Mouse (Mus musculus): ENCODE results near the gene Foxj1.

Gene Foxj1

DNA sequence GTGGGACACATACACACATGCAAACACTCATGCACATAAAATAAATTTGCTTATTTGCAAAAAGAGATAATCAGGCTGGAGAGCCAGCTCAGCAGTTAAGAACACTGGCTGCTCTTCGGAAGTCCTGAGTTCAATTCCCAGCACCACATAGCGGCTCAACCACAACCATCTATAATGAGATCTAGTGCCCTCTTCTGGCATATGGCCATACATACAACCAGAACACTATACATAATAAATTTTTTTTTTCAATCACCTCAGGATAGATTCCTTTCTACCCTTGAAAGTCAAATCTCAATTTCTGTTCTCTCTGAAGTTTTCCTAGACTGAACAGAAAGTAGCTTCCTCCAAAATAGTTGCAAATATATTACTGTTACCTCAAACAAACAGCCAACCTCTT is 29.8 kb downstream of the Foxj1 start:
- no peak for DNase-seq (ENCODE audit: low spot score)

DNA sequence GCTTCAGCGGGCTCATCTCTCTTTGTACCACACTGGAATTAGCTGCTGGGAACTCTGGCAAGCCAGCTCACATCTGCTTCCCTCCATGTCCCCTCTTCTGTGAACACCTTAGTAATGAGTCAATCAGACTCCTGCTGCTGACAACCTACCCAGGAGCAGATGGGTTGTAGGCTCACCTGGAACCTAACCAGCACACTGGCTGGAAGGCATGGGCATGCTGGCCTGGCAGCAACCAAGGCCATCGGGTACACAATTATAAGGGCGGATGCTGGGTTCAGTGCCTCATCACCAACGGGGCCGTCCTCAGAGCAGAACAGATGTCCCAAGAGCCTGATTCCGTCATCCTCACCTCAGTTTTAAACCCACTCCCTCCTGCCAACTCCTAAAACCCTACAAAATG is 36.6 kb downstream of the Foxj1 start:
- DNase-seq (ENCODE audit: low spot score): no peak

DNA sequence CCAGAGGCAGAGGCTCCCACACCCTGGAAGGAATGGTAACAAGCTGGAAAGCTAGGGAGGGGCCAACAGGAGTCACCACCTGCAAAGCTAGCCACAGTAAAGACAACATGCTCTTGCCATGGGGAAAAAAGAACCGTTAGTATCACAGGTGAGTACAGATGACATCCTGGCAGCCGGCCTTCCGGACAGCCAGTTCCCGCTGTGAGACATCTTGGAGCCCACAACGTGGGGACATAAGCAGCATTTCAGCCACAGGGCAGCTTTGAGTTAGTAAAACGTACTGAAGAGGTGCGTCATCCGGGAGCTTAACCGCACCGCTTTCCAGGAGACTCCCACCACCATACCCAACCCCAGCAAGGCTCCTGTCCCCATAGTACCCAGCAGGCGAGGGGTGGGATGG is 37.0 kb downstream of the Foxj1 start:
- DNase-seq (ENCODE audit: low spot score): no peak

DNA sequence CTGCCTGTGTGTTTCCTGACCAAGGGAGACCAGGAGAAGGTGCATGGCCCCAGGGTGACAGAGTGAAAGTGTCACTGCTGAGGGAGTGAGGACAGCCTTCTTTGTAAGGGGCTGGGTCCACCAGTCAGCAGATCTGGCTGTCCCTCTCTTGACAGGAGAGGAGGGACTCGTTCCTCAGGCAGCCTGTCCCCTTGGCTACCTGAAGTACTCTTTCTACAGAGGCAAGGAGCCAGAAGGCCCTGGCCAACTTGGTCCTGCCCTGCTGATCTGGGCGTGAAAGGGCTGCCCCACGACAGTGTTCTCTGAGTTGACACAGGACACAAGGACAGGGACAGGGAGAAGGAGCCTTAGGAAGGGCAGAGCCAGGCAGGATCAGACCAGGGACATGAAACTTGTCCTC is 38.2 kb downstream of the Foxj1 start:
- DNase-seq (ENCODE audit: low spot score): no peak

DNA sequence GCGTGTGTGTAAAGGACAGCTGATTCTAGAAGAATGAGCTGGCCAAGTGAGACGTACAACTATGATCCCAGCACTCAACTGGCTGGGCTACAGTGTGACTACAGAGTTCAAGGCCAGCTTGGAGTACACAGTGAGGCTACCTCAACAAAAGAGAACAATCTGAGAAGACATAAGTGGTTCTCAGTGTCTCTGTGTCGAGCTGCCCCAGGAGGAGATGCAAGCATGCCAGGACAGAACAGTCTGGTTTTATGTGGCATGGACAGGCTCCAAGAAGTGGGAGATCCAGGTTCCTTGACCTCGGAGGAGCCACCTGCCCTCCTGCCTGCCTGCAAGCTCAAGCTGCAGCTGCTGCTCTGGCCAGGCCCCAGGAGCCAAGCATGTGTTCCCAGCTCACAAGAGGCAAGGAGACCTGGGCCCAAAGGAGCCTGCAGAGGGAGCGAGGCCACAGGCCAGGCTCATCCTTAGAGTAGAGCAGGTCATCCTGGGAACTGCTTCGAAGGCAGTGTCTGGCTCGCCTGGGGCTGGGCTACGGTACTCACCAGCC is 38.9 kb downstream of the Foxj1 start:
- DNase-seq (ENCODE audit: low spot score): no peak

DNA sequence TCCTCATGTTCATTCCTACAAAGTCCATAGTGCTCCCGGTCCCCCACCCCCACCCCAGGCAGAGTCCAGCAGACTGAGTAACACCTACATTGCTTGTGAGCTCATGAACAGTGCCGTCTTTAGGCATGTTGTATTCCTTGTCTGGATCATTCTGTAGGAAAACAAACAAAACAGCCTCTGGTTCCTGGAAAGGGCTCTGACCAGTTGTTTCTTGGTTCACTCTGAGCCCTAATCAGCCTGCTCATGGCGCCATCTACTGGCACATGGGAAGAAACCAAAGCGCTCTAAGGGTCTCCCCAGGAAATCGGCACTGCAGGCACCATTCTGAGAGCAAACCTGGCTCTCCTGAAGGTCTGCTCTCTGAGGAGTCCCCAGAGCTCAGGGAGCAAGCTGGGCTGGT is 40.9 kb downstream of the Foxj1 start:
- no peak for DNase-seq (ENCODE audit: low spot score)

DNA sequence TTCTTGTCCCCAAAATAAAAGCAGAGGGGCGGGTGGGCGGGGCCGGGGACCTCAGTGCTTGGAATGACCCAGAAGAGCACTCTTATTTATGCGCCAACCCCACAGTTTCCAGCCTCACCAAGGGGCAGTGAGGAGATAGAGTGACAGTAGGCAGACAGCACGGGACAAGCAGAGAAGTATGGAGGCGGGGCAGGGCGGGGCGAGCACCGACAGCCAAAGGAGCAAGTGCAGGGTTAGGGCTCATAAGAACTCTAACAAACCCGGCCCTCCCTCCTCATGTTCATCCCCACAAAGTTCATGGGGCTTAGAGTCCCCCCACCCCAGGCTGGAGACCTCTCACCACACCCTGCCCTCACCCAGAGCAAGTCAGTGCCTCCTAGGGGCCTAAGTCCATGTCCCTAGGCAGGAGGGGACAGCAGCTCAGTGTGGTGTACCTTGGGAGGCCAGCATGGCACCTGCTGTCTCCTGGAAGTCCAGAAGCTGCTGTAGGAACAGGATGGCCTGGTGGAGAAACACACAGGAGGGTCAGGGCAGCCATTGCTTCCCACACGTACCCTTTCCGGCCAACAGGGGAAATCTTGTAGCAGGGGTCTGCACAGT is 41.6 kb downstream of the Foxj1 start:
- no peak for DNase-seq (ENCODE audit: low spot score)

DNA sequence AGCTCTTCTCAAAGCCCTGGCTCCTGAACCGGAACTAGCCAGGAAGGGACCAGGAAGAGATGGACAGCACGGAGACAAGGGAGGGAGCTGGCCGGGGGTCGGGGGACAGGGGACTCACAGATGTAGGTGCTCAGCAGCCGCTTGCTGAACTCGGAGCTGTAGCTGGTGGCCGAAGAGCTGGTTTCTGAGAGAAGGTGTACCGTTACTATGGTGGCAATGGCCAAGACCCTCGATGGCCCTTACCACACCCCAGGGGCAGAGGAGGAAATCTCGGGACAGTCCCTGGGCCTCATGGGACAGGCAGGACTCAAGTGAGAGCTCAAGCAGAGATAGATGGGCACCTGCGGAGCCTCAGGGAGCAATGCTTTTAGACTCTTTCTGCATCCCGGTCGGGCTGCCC is 42.8 kb downstream of the Foxj1 start:
- DNase-seq (ENCODE audit: low spot score): no peak

DNA sequence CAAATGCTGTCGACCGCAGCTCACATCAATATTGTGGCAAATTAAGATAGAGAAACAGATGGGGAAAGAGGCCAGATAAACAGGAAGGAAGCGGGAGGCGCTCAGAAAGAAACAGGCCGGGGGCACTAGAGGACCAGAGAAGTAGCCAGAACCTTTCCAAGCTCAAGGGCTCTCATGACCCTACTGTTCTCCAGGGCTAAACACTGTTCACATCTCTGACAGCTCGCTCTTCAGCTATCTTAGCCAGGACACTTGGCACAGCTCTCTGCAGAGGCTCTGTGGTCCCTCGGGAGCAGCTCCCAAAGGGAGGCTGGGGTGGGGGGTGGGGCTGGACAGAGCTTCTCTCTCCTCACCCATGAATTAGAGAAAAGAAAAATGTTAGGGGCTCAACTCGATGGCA is 44.6 kb downstream of the Foxj1 start:
- no peak for DNase-seq (ENCODE audit: low spot score)

DNA sequence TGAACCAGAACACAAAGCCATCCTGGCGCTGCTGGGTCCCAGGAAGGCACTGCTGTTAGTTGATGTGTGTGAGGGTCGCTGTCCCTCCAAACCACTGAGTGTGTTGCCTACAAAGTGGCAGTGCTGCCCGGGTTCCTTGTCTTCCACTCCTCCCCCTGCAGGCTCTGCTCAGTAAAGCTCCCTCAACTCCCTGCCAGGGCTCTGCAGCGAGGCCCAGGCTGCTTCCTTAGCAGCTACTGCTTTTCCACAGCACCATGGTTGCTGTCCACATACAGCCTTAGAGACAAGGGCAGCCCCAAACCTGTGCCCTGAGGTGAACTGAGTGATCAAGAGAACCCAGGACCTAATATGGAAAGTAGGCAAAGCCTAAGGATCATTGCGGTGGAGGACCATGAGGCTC is 47.8 kb downstream of the Foxj1 start:
- no peak for DNase-seq (ENCODE audit: low spot score)

DNA sequence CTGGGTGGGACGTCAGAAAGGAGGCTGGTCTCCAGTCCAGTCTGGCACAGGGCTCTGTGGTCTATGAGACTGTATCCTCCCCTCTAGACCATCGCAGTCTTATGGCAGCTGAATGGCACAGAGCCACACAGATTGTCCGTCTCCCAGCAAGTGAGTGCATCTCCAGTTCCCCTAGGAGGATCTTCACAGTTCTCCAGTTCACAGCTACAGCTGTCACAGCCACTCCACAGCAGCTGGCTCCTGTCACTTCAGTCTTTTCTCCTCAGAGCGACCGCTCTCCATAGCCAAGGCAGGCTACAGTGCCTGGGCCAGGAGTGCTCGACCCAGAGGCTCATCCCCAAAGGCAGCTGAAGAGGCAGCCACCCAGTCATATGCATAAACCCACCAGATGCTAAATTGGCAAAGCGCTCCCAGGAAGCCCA is 49.4 kb downstream of the Foxj1 start:
- DNase-seq (ENCODE audit: low spot score): no peak

DNA sequence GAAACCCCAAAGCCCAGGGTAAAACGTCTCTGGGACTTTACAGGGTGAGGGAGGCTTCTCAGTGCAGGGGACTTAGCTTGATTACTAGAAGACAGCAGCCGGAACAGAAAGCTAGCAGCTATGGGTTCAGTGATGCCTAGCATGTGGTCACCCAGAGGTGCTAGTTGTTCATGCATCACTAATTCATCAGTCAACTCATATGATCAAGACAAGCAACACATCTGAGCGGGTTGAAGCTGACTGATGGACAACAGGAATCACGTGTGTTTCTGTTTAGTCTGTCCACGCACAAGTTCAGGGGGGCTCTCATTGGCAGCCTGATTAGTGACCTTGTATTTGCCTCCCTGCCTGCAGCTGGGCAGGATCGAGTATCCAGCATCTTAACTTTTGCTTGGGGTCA is 51.2 kb downstream of the Foxj1 start:
- DNase-seq (ENCODE audit: low spot score): no peak

DNA sequence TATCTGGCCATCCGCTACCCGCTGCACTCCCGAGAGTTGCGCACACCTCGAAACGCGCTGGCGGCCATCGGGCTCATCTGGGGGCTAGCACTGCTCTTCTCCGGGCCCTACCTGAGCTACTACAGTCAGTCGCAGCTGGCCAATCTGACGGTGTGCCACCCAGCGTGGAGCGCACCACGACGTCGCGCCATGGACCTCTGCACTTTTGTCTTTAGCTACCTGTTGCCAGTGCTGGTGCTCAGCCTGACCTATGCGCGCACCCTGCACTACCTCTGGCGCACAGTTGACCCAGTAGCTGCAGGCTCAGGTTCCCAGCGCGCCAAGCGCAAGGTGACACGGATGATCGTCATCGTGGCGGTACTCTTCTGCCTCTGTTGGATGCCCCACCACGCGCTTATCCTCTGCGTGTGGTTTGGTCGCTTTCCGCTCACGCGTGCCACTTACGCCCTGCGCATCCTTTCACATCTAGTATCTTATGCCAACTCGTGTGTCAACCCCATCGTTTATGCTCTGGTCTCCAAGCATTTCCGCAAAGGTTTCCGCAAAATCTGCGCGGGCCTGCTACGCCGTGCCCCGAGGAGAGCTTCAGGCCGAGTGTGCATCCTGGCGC is 52.2 kb downstream of the Foxj1 start:
- no peak for DNase-seq (ENCODE audit: low spot score)

DNA sequence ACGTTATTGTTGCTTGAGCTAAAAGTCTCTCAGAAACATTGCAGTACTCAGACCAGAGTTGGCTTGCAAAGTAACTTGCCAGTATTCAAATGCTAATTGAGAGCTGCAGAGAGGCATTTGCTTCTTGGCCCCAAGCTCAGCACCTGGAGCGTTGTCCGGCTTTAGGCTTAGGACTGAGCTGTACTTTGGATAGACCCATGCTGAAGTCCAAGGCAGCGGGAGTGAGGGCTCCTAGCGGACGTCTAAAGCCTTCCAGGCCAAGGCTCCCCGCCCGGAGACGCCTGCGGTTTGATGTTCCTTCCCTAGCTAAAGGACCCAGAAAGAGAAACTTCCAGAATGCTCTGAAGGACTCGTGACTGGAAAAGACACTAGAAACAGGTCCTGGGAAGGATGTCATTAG is 53.1 kb downstream of the Foxj1 start:
- no peak for DNase-seq (ENCODE audit: low spot score)

DNA sequence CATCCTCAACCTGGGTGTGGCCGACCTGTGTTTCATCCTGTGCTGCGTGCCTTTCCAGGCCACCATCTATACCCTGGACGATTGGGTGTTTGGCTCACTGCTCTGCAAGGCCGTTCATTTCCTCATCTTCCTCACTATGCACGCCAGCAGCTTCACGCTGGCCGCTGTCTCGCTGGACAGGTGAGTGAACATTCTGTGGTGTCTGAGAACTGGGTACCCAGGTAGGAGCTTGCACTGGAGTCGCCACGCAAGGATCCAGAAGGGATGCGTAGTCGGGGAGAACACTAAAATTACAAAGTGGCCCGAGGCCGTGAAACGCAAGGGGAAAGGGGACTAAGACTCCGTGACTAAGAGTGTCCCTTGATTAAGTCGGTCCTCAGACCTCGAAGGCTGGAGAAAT is 53.5 kb downstream of the Foxj1 start:
- DNase-seq (ENCODE audit: low spot score): no peak

DNA sequence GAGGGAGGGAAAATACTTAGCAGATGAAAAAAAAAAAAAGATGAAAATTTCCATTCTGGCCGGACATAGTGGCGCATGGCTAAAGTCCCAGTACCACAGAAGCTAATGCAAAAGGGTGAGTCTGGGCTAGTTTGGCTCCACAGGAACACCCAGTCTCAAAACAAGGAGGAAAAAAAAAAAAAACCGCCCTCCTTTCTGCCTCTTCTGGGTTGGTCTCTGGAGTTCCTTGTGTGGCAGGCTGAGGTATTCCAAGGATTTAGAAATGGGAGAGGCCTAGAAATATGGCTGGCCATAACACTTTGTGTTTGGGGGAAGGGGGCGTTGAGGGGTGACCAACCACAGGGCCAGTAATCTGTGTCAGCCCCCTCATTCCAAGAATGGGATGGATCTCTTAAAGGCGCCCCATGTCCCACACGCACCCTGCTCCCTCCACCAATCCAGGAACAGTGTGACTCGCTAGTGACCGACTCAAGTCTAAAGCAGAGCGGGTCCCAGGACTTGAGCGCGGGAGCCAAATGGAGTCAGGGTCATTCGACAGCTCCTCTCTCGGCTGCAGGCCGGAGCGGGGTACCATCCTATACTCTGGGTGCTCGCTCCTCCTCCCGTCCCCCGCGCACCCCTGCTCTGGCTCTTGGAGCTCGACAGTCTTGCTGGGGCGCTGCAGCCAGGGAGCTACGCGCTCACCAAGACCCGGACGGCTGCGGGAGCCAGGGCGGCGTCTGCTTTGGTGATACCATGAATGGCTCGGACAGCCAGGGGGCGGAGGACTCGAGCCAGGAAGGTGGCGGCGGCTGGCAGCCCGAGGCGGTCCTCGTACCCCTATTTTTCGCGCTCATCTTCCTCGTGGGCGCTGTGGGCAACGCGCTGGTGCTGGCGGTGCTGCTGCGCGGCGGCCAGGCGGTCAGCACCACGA is 54.2 kb downstream of the Foxj1 start, which contains the start of gene Galr2:
Gene Galr2 (plus strand): TSS at position 189 of the 913 bp plus-strand sequence.
- DNase-seq (ENCODE audit: low spot score): no peak
